Mouse (Mus musculus) neural tube, embryonic 10.5 days (tissue): ENCODE data around the gene Mrps18c.

Source experiments
- DNase-seq: peaks from one replicate; pipeline ENCODE4 v3.0.0-alpha.2; 2017; ENCODE audit warnings: low spot score; ENCODE audit errors: extremely low spot score

The Mrps18c gene

GRCm38 (mm10) chr5:100798165-100798860, at the start of gene Mrps18c, which contains the start of gene Helq:
Gene Mrps18c, plus strand, starts transcription at chr5:100798627.
Gene Helq, minus strand, starts transcription at chr5:100798598.
- peak; percentile 96 for DNase-seq

- no peak for DNase-seq
Measured at GRCm38 (mm10) chr5:100750617-100751255, 47.7 kb upstream of the Mrps18c start.

- peak; percentile 19 for DNase-seq
Measured at GRCm38 (mm10) chr5:100751655-100752054, 46.8 kb upstream of the Mrps18c start.

- peak; percentile 19 for DNase-seq
Measured at GRCm38 (mm10) chr5:100753407-100753806, 45.0 kb upstream of the Mrps18c start.

- no peak for DNase-seq
Measured at GRCm38 (mm10) chr5:100758121-100758520, 40.3 kb upstream of the Mrps18c start.

GRCm38 (mm10) chr5:100760049-100760663, 38.3 kb upstream of the Mrps18c start:
- DNase-seq, result no peak

GRCm38 (mm10) chr5:100761736-100762135, 36.7 kb upstream of the Mrps18c start:
- no peak for DNase-seq

- no peak for DNase-seq
Measured at GRCm38 (mm10) chr5:100766026-100766425, 32.4 kb upstream of the Mrps18c start.

GRCm38 (mm10) chr5:100771575-100771974, 26.9 kb upstream of the Mrps18c start:
- no peak for DNase-seq

GRCm38 (mm10) chr5:100775778-100776404, 22.5 kb upstream of the Mrps18c start:
- no peak for DNase-seq

- DNase-seq, result no peak
Measured at GRCm38 (mm10) chr5:100776900-100777299, 21.5 kb upstream of the Mrps18c start.

- no peak for DNase-seq
Measured at GRCm38 (mm10) chr5:100779002-100779401, 19.4 kb upstream of the Mrps18c start.

GRCm38 (mm10) chr5:100787527-100787926, 10.9 kb upstream of the Mrps18c start:
- DNase-seq, result no peak

- DNase-seq, result no peak
Measured at GRCm38 (mm10) chr5:100792261-100792660, 6.2 kb upstream of the Mrps18c start.

GRCm38 (mm10) chr5:100794084-100794483, 4.3 kb upstream of the Mrps18c start:
- DNase-seq, result no peak

GRCm38 (mm10) chr5:100818341-100818740, 19.9 kb downstream of the Mrps18c start:
- no peak for DNase-seq

- DNase-seq, result peak; percentile 16
Measured at GRCm38 (mm10) chr5:100819568-100820480, 21.4 kb downstream of the Mrps18c start.

- DNase-seq, result peak; percentile 84
Measured at GRCm38 (mm10) chr5:100820483-100821184, 22.2 kb downstream of the Mrps18c start, which contains the start of gene Abraxas1. Gene Abraxas1, minus strand, starts transcription at chr5:100820965.

- no peak for DNase-seq
Measured at GRCm38 (mm10) chr5:100821375-100821774, 22.9 kb downstream of the Mrps18c start.

GRCm38 (mm10) chr5:100822826-100823225, 24.4 kb downstream of the Mrps18c start:
- no peak for DNase-seq
